Mouse (Mus musculus) T-helper 17 cell (primary cell): Measurements from ENCODE around the gene Habp4.

Experiments used
- in situ Hi-C, 2 experiments: fragments of 300-600 bp; cut with MboI, MseI; formaldehyde crosslinking; loops; 1 replicate in 1 of 2; 2 replicates in 1 of 2; pipeline ENCODE4 v1.15.1; 2025; ENCODE audit warnings: high pct_unique_total_duplicates in 2 of 2

Gene Habp4

GRCm38 (mm10) chr13:64161548-64161915 is at the start of gene Habp4:
Gene Habp4, plus strand, starts transcription at chr13:64161824.
- in situ Hi-C loops: loop anchor here (5.0 to 25.0 kb wide), 4 partner anchors 146 to 1076 kb away; partner anchors contain the start of genes Cdk20 (in 1 of the 2) and Mfsd14b (in 1 of the 2)

- in situ Hi-C loops: no loop called here
Observed at GRCm38 (mm10) chr13:64117442-64117841, 44.2 kb upstream of the Habp4 start.

- in situ Hi-C loops: no loop called here
Observed at GRCm38 (mm10) chr13:64120760-64121159, 40.9 kb upstream of the Habp4 start.

GRCm38 (mm10) chr13:64123491-64124188 is 38.0 kb upstream of the Habp4 start:
- in situ Hi-C loops: no loop called here

- in situ Hi-C loops: no loop called here
Observed at GRCm38 (mm10) chr13:64124886-64125285, 36.7 kb upstream of the Habp4 start.

GRCm38 (mm10) chr13:64126316-64126715 is 35.3 kb upstream of the Habp4 start:
- in situ Hi-C loops: no loop called here

GRCm38 (mm10) chr13:64128858-64129615 is 32.6 kb upstream of the Habp4 start, which contains the start of gene Slc35d2:
Gene Slc35d2, minus strand, starts transcription at chr13:64129368.
- in situ Hi-C loops: no loop called here

- in situ Hi-C loops: no loop called here
Observed at GRCm38 (mm10) chr13:64129616-64130375, 31.8 kb upstream of the Habp4 start.

- in situ Hi-C loops: loop anchor here (10.0 to 25.0 kb wide), 3 partner anchors 962 to 1095 kb away; partner anchors contain the start of gene Mfsd14b (in 1 of the 2)
Observed at GRCm38 (mm10) chr13:64150121-64150520, 11.5 kb upstream of the Habp4 start.

GRCm38 (mm10) chr13:64152241-64152669 is 9.4 kb upstream of the Habp4 start:
- in situ Hi-C loops: loop anchor here (10.0 to 25.0 kb wide), 3 partner anchors 960 to 1093 kb away; partner anchors contain the start of gene Mfsd14b (in 1 of the 2)

GRCm38 (mm10) chr13:64152671-64153082 is 8.9 kb upstream of the Habp4 start:
- in situ Hi-C loops: loop anchor here (10.0 to 25.0 kb wide), 3 partner anchors 960 to 1092 kb away; partner anchors contain the start of gene Mfsd14b (in 1 of the 2)

- in situ Hi-C loops: loop anchor here (10.0 to 25.0 kb wide), 3 partner anchors 959 to 1092 kb away; partner anchors contain the start of gene Mfsd14b (in 1 of the 2)
Observed at GRCm38 (mm10) chr13:64153083-64153682, 8.4 kb upstream of the Habp4 start, which contains the start of gene Zfp367. Gene Zfp367, minus strand, starts transcription at chr13:64153202.

- in situ Hi-C loops: loop anchor here (10.0 to 25.0 kb wide), 3 partner anchors 958 to 1091 kb away; partner anchors contain the start of gene Mfsd14b (in 1 of the 2)
Observed at GRCm38 (mm10) chr13:64153751-64154267, 7.8 kb upstream of the Habp4 start.

- in situ Hi-C loops: loop anchor here (10.0 to 25.0 kb wide), 3 partner anchors 958 to 1090 kb away; partner anchors contain the start of gene Mfsd14b (in 1 of the 2)
Observed at GRCm38 (mm10) chr13:64154651-64155050, 7.0 kb upstream of the Habp4 start.

GRCm38 (mm10) chr13:64155171-64155571 is 6.5 kb upstream of the Habp4 start:
- in situ Hi-C loops: loop anchor here (10.0 to 25.0 kb wide), 3 partner anchors 957 to 1090 kb away; partner anchors contain the start of gene Mfsd14b (in 1 of the 2)

- in situ Hi-C loops: loop anchor here (10.0 to 25.0 kb wide), 3 partner anchors 955 to 1088 kb away; partner anchors contain the start of gene Mfsd14b (in 1 of the 2)
Observed at GRCm38 (mm10) chr13:64156966-64157365, 4.7 kb upstream of the Habp4 start.

GRCm38 (mm10) chr13:64161916-64162611 is 440 bp downstream of the Habp4 start:
- in situ Hi-C loops: loop anchor here (5.0 to 25.0 kb wide), 4 partner anchors 145 to 1075 kb away; partner anchors contain the start of genes Cdk20 (in 1 of the 2) and Mfsd14b (in 1 of the 2)

GRCm38 (mm10) chr13:64162626-64163025 is 1.0 kb downstream of the Habp4 start:
- in situ Hi-C loops: loop anchor here (5.0 to 25.0 kb wide), 4 partner anchors 145 to 1075 kb away; partner anchors contain the start of genes Cdk20 (in 1 of the 2) and Mfsd14b (in 1 of the 2)

- in situ Hi-C loops: loop anchor here (5.0 to 25.0 kb wide), 4 partner anchors 144 to 1074 kb away; partner anchors contain the start of genes Cdk20 (in 1 of the 2) and Mfsd14b (in 1 of the 2)
Observed at GRCm38 (mm10) chr13:64163147-64163715, 1.6 kb downstream of the Habp4 start.
